Mouse (Mus musculus) stomach, postnatal 0 days (tissue): ENCODE results near the gene Sh3kbp1.

Experiments
- CTCF ChIP-seq: IDR thresholded peaks from 2 replicates; pipeline ENCODE4 v1.5.1; 2016; ENCODE audit warnings: antibody characterized with exemption, low read depth, mild to moderate bottlenecking, moderate library complexity
- EP300 ChIP-seq: optimal IDR thresholded peaks from 2 replicates; pipeline ENCODE3; 2016; ENCODE audit warnings: antibody characterized with exemption

- TF ChIP-seq CTCF, result no peak
- no peak for TF ChIP-seq EP300
These were observed 51.3 kb downstream of the Sh3kbp1 start for GRCm38 (mm10) chrX:159678320-159678835.
